Mouse (Mus musculus) liver (tissue): ENCODE results near the gene Rec8.

ENCODE experiments used
- DNase-seq: peaks from one replicate; pipeline ENCODE4 v3.0.0-alpha.2; 2020; ENCODE audit warnings: mixed read lengths

The Rec8 gene

GRCm38 (mm10) chr14:55617822-55618221, at the start of gene Rec8:
Gene Rec8, plus strand, starts transcription at chr14:55618037.
- DNase-seq = peak; percentile 75

GRCm38 (mm10) chr14:55570588-55570987, 47.2 kb upstream of the Rec8 start:
- DNase-seq = no peak

- no peak for DNase-seq
Measured at GRCm38 (mm10) chr14:55571760-55572159, 46.1 kb upstream of the Rec8 start.

GRCm38 (mm10) chr14:55575302-55575701, 42.5 kb upstream of the Rec8 start, which contains the start of gene Fitm1:
Gene Fitm1, plus strand, starts transcription at chr14:55575617.
- no peak for DNase-seq

GRCm38 (mm10) chr14:55575711-55576110, 42.1 kb upstream of the Rec8 start:
- DNase-seq = no peak

- no peak for DNase-seq
Measured at GRCm38 (mm10) chr14:55576376-55576775, 41.5 kb upstream of the Rec8 start.

GRCm38 (mm10) chr14:55577871-55578667, 39.8 kb upstream of the Rec8 start, which contains the start of gene Psme1:
Gene Psme1, plus strand, starts transcription at chr14:55578123.
- peak; percentile 83 for DNase-seq

GRCm38 (mm10) chr14:55578668-55579269, 39.1 kb upstream of the Rec8 start:
- DNase-seq = peak; percentile 51

- no peak for DNase-seq
Measured at GRCm38 (mm10) chr14:55579511-55580496, 38.0 kb upstream of the Rec8 start.

- no peak for DNase-seq
Measured at GRCm38 (mm10) chr14:55580731-55581130, 37.1 kb upstream of the Rec8 start.

- peak; percentile 30 for DNase-seq
Measured at GRCm38 (mm10) chr14:55581981-55582681, 35.7 kb upstream of the Rec8 start.

GRCm38 (mm10) chr14:55584303-55584701, 33.5 kb upstream of the Rec8 start:
- no peak for DNase-seq

- DNase-seq = peak; percentile 93
Measured at GRCm38 (mm10) chr14:55584702-55585565, 32.9 kb upstream of the Rec8 start, which contains the start of gene Emc9. Gene Emc9, minus strand, starts transcription at chr14:55585302.

GRCm38 (mm10) chr14:55585566-55585960, 32.3 kb upstream of the Rec8 start:
- peak; percentile 72 for DNase-seq

- DNase-seq = peak; percentile 61
Measured at GRCm38 (mm10) chr14:55586149-55586548, 31.7 kb upstream of the Rec8 start.

GRCm38 (mm10) chr14:55589271-55589670, 28.6 kb upstream of the Rec8 start:
- DNase-seq = no peak

GRCm38 (mm10) chr14:55589771-55590448, 27.9 kb upstream of the Rec8 start:
- no peak for DNase-seq

- peak; percentile 95 for DNase-seq
Measured at GRCm38 (mm10) chr14:55590748-55591330, 27.0 kb upstream of the Rec8 start, which contains the start of gene Psme2. Gene Psme2, minus strand, starts transcription at chr14:55591113.

- peak; percentile 96 for DNase-seq
Measured at GRCm38 (mm10) chr14:55591331-55591891, 26.4 kb upstream of the Rec8 start, which contains the start of gene Rnf31. Gene Rnf31, plus strand, starts transcription at chr14:55591708.

- DNase-seq = no peak
Measured at GRCm38 (mm10) chr14:55592226-55592625, 25.6 kb upstream of the Rec8 start.
